Mouse (Mus musculus) lung, postnatal 0 days (tissue): ENCODE results near the gene Slc26a10.

Experiments used
- CTCF ChIP-seq: IDR thresholded peaks from 2 replicates; pipeline ENCODE4 v1.5.1; 2016; ENCODE audit warnings: antibody characterized with exemption, mild to moderate bottlenecking
- EP300 ChIP-seq: IDR thresholded peaks from 2 replicates; pipeline ENCODE4 v1.6.1; 2016; ENCODE audit warnings: antibody characterized with exemption, mild to moderate bottlenecking, control low read depth

- TF ChIP-seq CTCF: no peak
- no peak for TF ChIP-seq EP300
Observed at GRCm38 (mm10) chr10:127174170-127174569, 6.3 kb downstream of the Slc26a10 start.
